Comparison of ENCODE assay signal across 21 mouse cellular contexts in the genomic region with DNA sequence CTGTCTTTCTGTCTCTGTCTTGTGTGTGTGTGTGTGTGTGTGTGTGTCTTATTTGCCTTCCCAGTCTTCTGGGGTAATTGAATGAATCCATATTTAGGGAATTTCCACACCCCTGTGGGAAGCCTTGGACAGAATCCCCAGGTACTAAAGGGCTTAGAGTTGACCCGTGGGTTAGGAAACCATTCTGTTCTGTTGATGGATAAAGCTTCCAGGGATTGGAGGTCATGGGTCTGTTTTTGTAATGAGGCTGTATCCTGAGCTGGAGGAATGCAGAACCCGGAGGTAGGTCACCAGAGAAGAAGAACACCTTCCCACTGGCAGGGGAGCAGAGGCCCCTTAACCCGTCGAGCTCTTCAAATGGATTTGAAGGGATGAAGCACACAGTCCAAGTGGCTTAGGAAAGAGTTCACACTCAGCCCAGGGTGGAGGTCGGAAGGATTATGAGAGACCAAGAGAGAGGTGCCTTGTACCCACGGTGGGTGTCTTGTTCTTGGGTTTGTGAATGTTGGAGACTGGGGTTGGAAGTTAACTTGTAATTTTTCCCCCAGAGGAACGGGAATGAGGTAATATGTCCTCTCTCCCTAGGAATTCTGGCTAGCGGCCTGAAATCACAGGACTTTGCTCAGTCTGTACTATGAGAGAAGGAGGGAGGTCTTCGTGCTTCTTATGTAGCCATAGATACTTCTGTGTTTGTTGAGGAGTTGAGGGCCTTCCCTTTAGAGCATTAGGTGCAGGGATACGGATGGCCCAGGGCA. TPM values are rescaled to one million over a fixed set of nuclear protein-coding genes. Genes with fewer than 3 reads are reported as not detected.
DNase-seq lines count a peak whose midpoint lies in the region; ATAC-seq and TF ChIP-seq lines count a peak whose summit lies in the region.
"Had no signal": no experiment of that assay in that cellular context is flagged by ENCODE, and none has a peak within 500 bp of the region (broad histone marks: within the 10 kb centered on the region; RNA-seq: fewer than 3 reads in every experiment).

No protein-coding gene starts in this region.

- no peak for ATAC-seq in midbrain, embryonic 11.5 days (ENCODE audit: low FRiP score)
- ATAC-seq in midbrain, postnatal 0 days (ENCODE audit: low FRiP score) = no peak
- ATAC-seq: forebrain, embryonic 13.5 days; inflammation-experienced regulatory T-cells, adult 6 months had no signal

- no peak overlapping the region for H3K9ac ChIP-seq in midbrain, embryonic 11.5 days (ENCODE audit: low read length)
- no peak overlapping the region for H3K9ac ChIP-seq in midbrain, postnatal 0 days (replicated peaks; ENCODE audit: low read length, poor library complexity, severe bottlenecking)
- H3K9ac ChIP-seq: forebrain, embryonic 13.5 days; hindbrain, embryonic 12.5 days; limb, embryonic 15.5 days; neural tube, embryonic 13.5 days had no signal

- no peak overlapping the region for H3K4me2 ChIP-seq in midbrain, embryonic 11.5 days
- no peak overlapping the region for H3K4me2 ChIP-seq in midbrain, postnatal 0 days (ENCODE audit: low read depth, low read length, poor library complexity, severe bottlenecking)
- H3K4me2 ChIP-seq: forebrain, embryonic 13.5 days; hindbrain, embryonic 12.5 days; limb, embryonic 15.5 days had no signal

- H3K9me3 ChIP-seq in midbrain, embryonic 11.5 days (ENCODE audit: control insufficient read depth, low read length) = no peaks in the 10 kb centered on the region
- no peaks in the 10 kb centered on the region for H3K9me3 ChIP-seq in midbrain, postnatal 0 days (ENCODE audit: low read length)
- H3K9me3 ChIP-seq in midbrain, embryonic 10.5 days (replicated peaks) = no peaks in the 10 kb centered on the region
- H3K9me3 ChIP-seq: forebrain, embryonic 13.5 days; hindbrain, embryonic 12.5 days; limb, embryonic 15.5 days; neural tube, embryonic 13.5 days had no signal

- DNase-seq in heart, adult 11 months = peak; percentile 82
- no peak for DNase-seq in heart, adult 8-10 months (ENCODE audit: low spot score)
- DNase-seq in midbrain, embryonic 11.5 days (ENCODE audit: low spot score, missing footprints) = peak; percentile 56
- DNase-seq in midbrain, postnatal 0 days (ENCODE audit: low spot score) = no peak
- peak; percentile 77 to 85 for DNase-seq in kidney, postnatal 25 days
- DNase-seq in yolk sac, embryonic 10.5 days (ENCODE audit: low spot score) = peak; percentile 62
- no peak for DNase-seq in ovary, postnatal 14 days (ENCODE audit: low spot score)
- no peak for DNase-seq in midbrain, embryonic 10.5 days (ENCODE audit: low spot score)
- DNase-seq: B cell, adult 2 months; cerebellum, postnatal 14 days; lung, postnatal 10 days; right cerebral cortex, postnatal 4 days; thymus, postnatal 25 days had no signal

- no peak for TF ChIP-seq CTCF in midbrain, postnatal 0 days (IDR thresholded peaks at IDR 0.05)

- H3K27ac ChIP-seq in midbrain, embryonic 11.5 days (ENCODE audit: low read depth, low read length) = no peak overlapping the region
- H3K27ac ChIP-seq in midbrain, postnatal 0 days (ENCODE audit: low read depth, low read length) = no peak overlapping the region
- H3K27ac ChIP-seq in midbrain, embryonic 10.5 days (replicated peaks) = no peak overlapping the region
- H3K27ac ChIP-seq: forebrain, embryonic 13.5 days; hindbrain, embryonic 12.5 days; layer of hippocampus, adult 2 months; limb, embryonic 15.5 days; neural tube, embryonic 13.5 days had no signal

- 57% methylated on average over 10 of the region's 10 CpGs for WGBS in midbrain, embryonic 11.5 days
- WGBS in midbrain, postnatal 0 days = 51% methylated on average over 10 of the region's 10 CpGs
- WGBS in midbrain, embryonic 10.5 days = 68% methylated on average over 10 of the region's 10 CpGs

- H3K4me1 ChIP-seq in midbrain, embryonic 11.5 days (ENCODE audit: control insufficient read depth, insufficient read depth, low read length) = peaks cover 10% of the 10 kb centered on the region
- no peaks in the 10 kb centered on the region for H3K4me1 ChIP-seq in midbrain, postnatal 0 days (ENCODE audit: insufficient read depth, low read length)
- peaks cover 26% of the 10 kb centered on the region for H3K4me1 ChIP-seq in midbrain, embryonic 10.5 days

- H3K27me3 ChIP-seq in midbrain, embryonic 11.5 days (ENCODE audit: control insufficient read depth, insufficient read depth, low read length) = no peaks in the 10 kb centered on the region; the same call in 1 of the 2 replicates
- H3K27me3 ChIP-seq in midbrain, postnatal 0 days (ENCODE audit: insufficient read depth, low read length) = no peaks in the 10 kb centered on the region
- H3K27me3 ChIP-seq in midbrain, embryonic 10.5 days (ENCODE audit: low read depth, poor library complexity, severe bottlenecking) = peaks cover 19% of the 10 kb centered on the region
- H3K27me3 ChIP-seq: forebrain, embryonic 13.5 days; hindbrain, embryonic 12.5 days; limb, embryonic 15.5 days; neural tube, embryonic 13.5 days had no signal

- no peak overlapping the region for H3K4me3 ChIP-seq in midbrain, embryonic 11.5 days (ENCODE audit: low read depth, low read length)
- no peak overlapping the region for H3K4me3 ChIP-seq in midbrain, postnatal 0 days (ENCODE audit: low read depth, low read length)
- H3K4me3 ChIP-seq in midbrain, embryonic 10.5 days = no peak overlapping the region
- H3K4me3 ChIP-seq: forebrain, embryonic 13.5 days; hindbrain, embryonic 12.5 days; layer of hippocampus, adult 2 months; limb, embryonic 15.5 days; neural tube, embryonic 13.5 days had no signal

- H3K36me3 ChIP-seq in midbrain, embryonic 11.5 days (ENCODE audit: control insufficient read depth, insufficient read depth, low read length) = no peaks in the 10 kb centered on the region
- H3K36me3 ChIP-seq in midbrain, postnatal 0 days (ENCODE audit: insufficient read depth, low read length) = no peaks in the 10 kb centered on the region
- H3K36me3 ChIP-seq in midbrain, embryonic 10.5 days = no peaks in the 10 kb centered on the region
- H3K36me3 ChIP-seq: hindbrain, embryonic 12.5 days; limb, embryonic 15.5 days; neural tube, embryonic 13.5 days had no signal

RNA-seq across cellular contexts. Expression of gene Slc6a13, which starts 3.6 kb away (rescaled TPM):
- total RNA-seq in heart, adult 8-10 months (2022) = under 1 TPM in 2 of 4 experiments, not detected in 2; 0.46 to 0.49 TPM
- 3.2 and 3.4 TPM in 2 replicates for polyA plus RNA-seq in midbrain, embryonic 11.5 days (2014; fragmentation: Nextera tagmentation; extraction: Ambion mirVana)
- total RNA-seq in midbrain, postnatal 0 days (2014; rRNA removed) = 53.1 and 59.4 TPM in 2 replicates
- polyA plus RNA-seq in midbrain, postnatal 0 days (2015; fragmentation: Nextera tagmentation; extraction: Ambion mirVana) = 61.7 and 65.3 TPM in 2 replicates
- 1.4 and 2.4 TPM in 2 replicates for polyA plus RNA-seq in midbrain, embryonic 10.5 days (2016; fragmentation: Nextera tagmentation; extraction: Ambion mirVana)

RNA-seq across cellular contexts. Expression of gene Slc6a12, which starts 39.2 kb away (rescaled TPM):
- total RNA-seq in heart, adult 8-10 months (2022) = not detected
- polyA plus RNA-seq in midbrain, embryonic 11.5 days (2014; fragmentation: Nextera tagmentation; extraction: Ambion mirVana) = 0.22 TPM in 1 of 2 replicates, not detected in the other
- total RNA-seq in midbrain, postnatal 0 days (2014; rRNA removed) = 12.4 and 13.0 TPM in 2 replicates
- polyA plus RNA-seq in midbrain, postnatal 0 days (2015; fragmentation: Nextera tagmentation; extraction: Ambion mirVana) = 8.1 and 8.2 TPM in 2 replicates
- polyA plus RNA-seq in midbrain, embryonic 10.5 days (2016; fragmentation: Nextera tagmentation; extraction: Ambion mirVana) = 0.10 TPM in 1 of 2 replicates, not detected in the other
- total RNA-seq: megakaryocyte-erythroid progenitor cell, adult 5-6 weeks had no signal
- polyA plus RNA-seq: heart, embryonic 14.5 days; inflammation-experienced regulatory T-cells, adult 6 months had no signal

RNA-seq across cellular contexts. Expression of gene Usp18, which starts 57.9 kb away (rescaled TPM):
- total RNA-seq in heart, adult 8-10 months (2022) = 1 to 10 TPM in 1 of 4 experiments, under 1 TPM in 3; 0.69 to 1.1 (median 0.93) TPM
- polyA plus RNA-seq in midbrain, embryonic 11.5 days (2014; fragmentation: Nextera tagmentation; extraction: Ambion mirVana) = 0.77 and 1.0 TPM in 2 replicates
- total RNA-seq in midbrain, postnatal 0 days (2014; rRNA removed) = 1.1 and 2.5 TPM in 2 replicates
- polyA plus RNA-seq in midbrain, postnatal 0 days (2015; fragmentation: Nextera tagmentation; extraction: Ambion mirVana) = 2.0 and 3.8 TPM in 2 replicates
- 0.38 and 0.94 TPM in 2 replicates for polyA plus RNA-seq in midbrain, embryonic 10.5 days (2016; fragmentation: Nextera tagmentation; extraction: Ambion mirVana)

Comparison
In these comparisons a context has a peak if more than half of its experiments do, and no peak if none do; other contexts are left out.
1. DNase-seq: peak in heart, adult 11 months (single experiment), midbrain, embryonic 11.5 days (single experiment), kidney, postnatal 25 days (2 of 2) and yolk sac, embryonic 10.5 days (single experiment); none in heart, adult 8-10 months (single experiment), midbrain, postnatal 0 days (single experiment), ovary, postnatal 14 days (single experiment) and midbrain, embryonic 10.5 days (single experiment).
2. RNA of gene Slc6a13, which starts 3.6 kb away (polyA plus RNA-seq): 61.7 to 65.3 TPM in midbrain, postnatal 0 days; 3.2 to 3.4 TPM in midbrain, embryonic 11.5 days and 1.4 to 2.4 TPM in midbrain, embryonic 10.5 days; every median in the first group is over 10 times any median in the second.